Mouse (Mus musculus): ENCODE data around the gene Mbl1.

Mbl1 gene

DNA sequence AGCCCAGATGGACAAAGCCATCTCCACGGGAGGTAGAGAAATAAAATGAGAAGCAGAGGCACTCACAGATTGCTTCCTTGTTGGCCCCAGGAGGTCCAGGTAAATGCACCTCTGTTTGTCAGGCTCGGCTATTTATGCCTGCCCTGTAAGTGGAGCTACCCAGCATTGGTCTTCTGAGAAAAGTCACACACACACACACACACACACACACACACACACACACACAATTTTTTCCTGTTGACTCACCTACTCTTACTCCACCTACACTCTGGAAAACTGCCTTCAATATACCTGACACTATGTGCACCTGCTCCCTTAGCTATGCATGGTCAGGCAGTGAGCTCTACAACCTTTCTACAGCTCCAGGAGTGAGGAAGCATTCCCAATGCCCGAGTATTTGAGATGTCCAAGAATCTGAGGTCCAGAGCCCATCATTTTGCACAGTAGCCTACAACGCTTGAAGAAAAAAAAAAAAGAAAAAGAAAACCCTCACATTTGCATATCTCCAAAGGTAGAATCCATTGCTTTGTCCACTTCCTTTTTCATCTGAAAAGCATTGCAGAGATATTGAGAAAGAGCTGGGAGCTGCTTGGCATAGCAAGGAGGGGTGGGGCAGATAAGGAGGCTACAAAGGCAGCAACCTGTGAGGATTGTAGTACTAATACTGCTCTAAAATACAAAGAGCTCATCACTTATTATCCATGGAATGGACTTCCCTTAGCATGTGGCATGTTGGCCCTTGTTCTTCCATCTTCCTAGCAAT, 34.0 kb downstream of the Mbl1 start, which contains the start of gene Sftpd:
TSS of gene Sftpd (minus strand) at position 91 of the 763 bp plus-strand sequence.
- in situ Hi-C loops (cut with MboI, MseI), result loop anchor here (25.0 kb wide), 1 partner anchor 977 kb away; the partner anchor contains the start of gene Gm17027

DNA sequence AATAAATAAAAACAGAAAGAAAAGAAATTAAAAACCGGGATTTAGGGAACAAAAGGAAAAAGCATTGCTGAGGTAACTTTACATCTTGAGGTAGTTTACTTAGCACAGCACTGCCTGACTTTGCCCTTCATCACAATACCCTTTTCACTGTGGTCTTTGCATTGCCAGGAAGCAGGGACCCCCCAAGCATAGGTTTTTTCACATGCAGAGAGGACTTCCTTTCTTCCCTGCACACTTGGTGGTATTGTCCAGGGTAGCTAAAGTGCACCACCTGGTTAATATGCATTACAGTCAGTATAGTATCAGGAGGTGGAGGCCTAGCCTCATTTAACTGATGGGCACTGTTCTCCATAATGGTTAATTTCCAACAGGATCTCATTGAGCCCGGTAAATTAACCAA, 38.2 kb downstream of the Mbl1 start:
- in situ Hi-C loops (cut with MboI, MseI), result loop anchor here (25.0 kb wide), 1 partner anchor 973 kb away; the partner anchor contains the start of gene Gm17027

DNA sequence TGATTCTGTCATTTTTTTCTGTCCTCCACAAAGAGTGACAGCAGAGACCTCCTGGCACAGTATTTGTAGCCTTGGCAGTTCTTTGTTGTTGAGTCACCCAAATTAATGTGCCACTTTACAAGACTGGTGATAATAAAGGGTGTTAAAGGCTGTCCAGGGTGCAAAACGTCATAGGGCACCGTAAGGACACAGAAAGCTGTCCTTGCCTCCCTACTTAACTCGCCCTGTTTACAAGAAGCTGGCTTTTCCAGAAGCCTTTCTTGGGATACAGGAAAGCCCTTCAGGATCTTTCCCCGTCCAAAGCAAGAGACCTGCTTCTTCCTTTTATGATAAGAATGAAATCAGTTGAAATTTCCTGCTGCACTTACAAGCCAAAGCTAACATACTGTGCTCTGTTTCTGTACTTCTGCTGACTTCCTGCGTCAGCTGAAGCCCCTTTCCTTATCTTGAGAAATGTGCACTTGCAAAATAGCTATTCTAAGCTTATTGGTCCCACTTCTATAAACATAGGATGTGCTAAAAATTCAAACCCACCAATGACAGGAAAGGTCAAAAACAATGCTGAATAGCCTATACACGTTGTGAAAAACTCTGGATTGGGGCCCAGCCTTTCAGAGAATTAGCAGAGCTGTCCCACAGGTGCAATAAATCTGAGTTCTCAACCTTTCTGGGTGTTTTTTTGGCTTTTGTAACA, 46.9 kb downstream of the Mbl1 start:
- in situ Hi-C loops (cut with MboI, MseI), result loop anchor here (25.0 kb wide), 1 partner anchor 964 kb away; the partner anchor contains the start of gene Gm17027
